Mouse (Mus musculus) adrenal gland (tissue): Measurements from ENCODE around the gene Olfr486.
"Not testable (repeated sequence)": the region's sequence is repeated elsewhere in the genome, so short reads cannot be mapped to it uniquely, and the experiment has no call there.

Experiments
- intact Hi-C: fragments of 180-260 bp; cut with DNase I; formaldehyde crosslinking; loops from one replicate; pipeline ENCODE4 v1.15.1; 2025
- long read RNA-seq, 2 experiments: library from polyadenylated mRNA; unstranded; transcript quantifications; one replicate each; pipeline ENCODE4 v2.0.0; 2020; ENCODE audit warnings: borderline replicate concordance in 1 of 2; ENCODE audit not compliant: insufficient replicate concordance in 1 of 2

The Olfr486 gene
- long read RNA-seq, experiment 1, result 0 reads
- long read RNA-seq, experiment 2, result 0 reads

- intact Hi-C loops, result not testable (repeated sequence)
Measured at GRCm38 (mm10) chr7:108172642-108173041, at the start of gene Olfr486. Gene Olfr486, minus strand, starts transcription at chr7:108172742.

DNA sequence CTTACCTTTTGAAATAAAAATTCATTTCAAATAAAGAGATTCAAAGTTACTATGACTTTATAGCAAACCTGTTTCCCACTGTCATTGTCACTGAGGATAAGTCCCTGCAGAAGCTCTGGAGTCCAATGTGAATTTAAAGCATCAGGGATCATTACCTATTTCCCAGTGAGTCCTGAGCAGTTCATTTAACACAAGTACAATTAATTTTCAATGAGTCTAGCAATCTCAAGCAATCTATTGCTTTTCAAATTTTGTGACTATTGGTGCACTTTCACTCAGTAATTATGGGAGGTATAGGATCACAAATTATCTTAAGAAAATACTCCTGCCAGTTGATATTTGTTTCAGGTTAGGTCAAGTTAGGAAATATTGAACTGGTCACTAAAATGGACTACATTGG lies 42.0 kb upstream of the Olfr486 start, which contains the start of gene Olfr487:
Gene Olfr487, minus strand, starts transcription at position 101 of the 400 bp plus-strand sequence.
- intact Hi-C loops, result not testable (repeated sequence)

- intact Hi-C loops, result no loop called here
Measured at GRCm38 (mm10) chr7:108196938-108197337, 24.4 kb upstream of the Olfr486 start.

DNA sequence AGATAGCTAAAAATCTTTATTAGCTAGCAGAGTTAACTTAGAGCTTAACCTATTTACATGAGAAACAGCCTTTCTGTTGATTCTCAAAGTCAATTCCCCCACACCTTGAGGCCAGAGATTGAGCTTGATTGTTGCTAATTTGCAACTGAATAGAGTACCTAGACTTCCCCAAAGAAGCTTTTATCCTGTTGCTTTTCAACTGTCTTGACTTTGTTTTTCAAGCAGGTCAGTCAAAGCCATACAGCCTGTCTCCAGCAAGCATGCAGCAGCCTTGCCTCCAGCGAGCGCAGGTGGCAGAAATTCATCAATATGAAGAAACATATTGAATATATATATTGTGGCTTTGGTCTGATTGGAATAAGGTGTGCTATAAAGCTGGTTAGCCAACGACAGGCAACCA lies 23.8 kb upstream of the Olfr486 start:
- intact Hi-C loops, result not testable (repeated sequence)

DNA sequence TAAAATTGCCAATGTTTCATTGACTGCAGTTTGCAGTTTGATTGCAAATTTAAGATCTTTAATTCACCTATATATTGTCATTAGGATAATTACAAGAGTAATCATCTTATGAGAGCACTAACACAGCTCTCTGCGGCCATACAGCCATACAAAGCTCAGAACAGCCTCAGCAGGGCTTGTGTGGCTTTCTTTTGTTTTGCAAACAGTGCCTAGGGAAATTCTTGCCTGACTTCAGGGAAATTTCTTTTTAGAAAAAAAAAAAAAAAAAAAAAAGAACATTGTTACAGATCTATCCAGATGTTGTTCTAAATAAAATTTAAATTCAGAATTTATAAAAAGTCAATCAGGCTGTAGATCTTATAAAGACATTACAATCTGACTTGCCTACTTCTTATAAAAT lies 20.2 kb upstream of the Olfr486 start:
- intact Hi-C loops, result not testable (repeated sequence)

GRCm38 (mm10) chr7:108191196-108191595 lies 18.7 kb upstream of the Olfr486 start:
- intact Hi-C loops, result not testable (repeated sequence)

DNA sequence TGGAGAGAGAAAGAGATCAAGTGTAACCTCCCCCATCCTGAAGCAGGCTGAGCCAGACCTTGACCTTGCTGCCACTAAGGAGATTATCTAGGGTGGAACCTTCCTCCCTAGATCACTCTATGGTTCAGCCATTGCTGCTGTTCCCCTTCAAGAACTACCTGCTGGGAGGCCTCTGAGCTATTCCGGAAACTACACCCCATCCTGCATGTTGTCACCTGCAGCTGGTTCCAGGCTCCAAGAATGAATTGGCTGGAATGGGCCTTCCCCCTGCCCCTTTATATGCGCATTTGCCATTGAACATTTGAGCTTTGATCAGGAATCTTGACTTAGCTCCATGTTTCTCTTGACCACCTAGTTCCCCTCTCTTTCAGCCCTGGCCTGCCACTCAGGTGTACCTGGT lies 12.7 kb upstream of the Olfr486 start:
- intact Hi-C loops, result not testable (repeated sequence)

DNA sequence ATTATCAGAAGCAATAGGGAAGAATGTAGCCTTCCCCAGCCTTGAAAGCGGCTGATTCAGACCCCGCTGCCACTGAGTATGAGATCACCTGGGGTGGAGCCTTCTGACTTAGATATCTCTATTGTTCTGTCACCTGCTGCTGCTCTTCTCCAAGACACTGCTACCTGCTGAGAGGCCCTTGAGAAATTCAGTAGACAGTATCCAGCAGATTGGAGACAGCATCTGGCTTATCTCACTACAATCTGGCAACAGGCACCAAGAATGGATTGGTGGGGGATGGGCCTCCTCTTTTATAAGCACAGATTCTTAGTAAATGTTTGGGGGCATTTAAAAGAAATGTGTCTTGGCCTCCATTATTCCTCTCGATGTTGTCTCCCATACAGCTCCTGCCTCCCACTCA lies 11.9 kb upstream of the Olfr486 start:
- intact Hi-C loops, result not testable (repeated sequence)

DNA sequence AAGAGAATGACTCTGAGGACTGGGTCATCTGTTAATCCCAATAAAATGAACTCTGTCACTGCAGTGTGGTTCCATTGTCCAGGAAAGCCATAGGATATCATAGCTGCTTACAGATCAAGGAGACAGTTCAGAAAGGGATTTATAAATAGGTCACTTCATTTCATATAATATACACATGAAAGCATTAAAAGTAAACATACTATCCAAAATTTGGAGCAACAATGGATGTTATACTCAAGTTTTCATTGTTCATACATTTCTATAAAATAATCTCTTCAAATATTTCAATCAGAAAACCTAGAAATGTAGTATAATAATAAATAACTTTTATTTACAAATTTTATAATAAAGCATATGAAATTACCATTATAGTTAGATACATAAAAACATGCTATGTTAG lies 12.8 kb downstream of the Olfr486 start, which contains the start of gene Olfr485:
Gene Olfr485, minus strand, starts transcription at position 101 of the 400 bp plus-strand sequence.
- intact Hi-C loops, result no loop called here

- intact Hi-C loops, result no loop called here
Measured at GRCm38 (mm10) chr7:108127349-108127748, 45.2 kb downstream of the Olfr486 start, which contains the start of gene Olfr484. Gene Olfr484, minus strand, starts transcription at chr7:108127449.
